Mouse (Mus musculus) small intestine, adult 2 months (tissue): ENCODE results near the gene Pde6h.

Experiments
- CTCF ChIP-seq: fragments of 200-500 bp; IDR thresholded peaks from 2 replicates; pipeline ENCODE4 v1.5.1; 2012; ENCODE audit warnings: low read depth, mild to moderate bottlenecking, control low read depth, inconsistent platforms, low read length, moderate library complexity, mixed read lengths; ENCODE audit not compliant: insufficient replicate concordance, insufficient read length; ENCODE audit errors: extremely low read depth
- POLR2A ChIP-seq: fragments of 200-500 bp; IDR thresholded peaks from 2 replicates; pipeline ENCODE4 v1.6.1; 2012; ENCODE audit warnings: low read depth, mild to moderate bottlenecking, control low read depth, inconsistent platforms, low read length, moderate library complexity

GRCm38 (mm10) chr6:136930677-136931076 lies 7.0 kb downstream of the Pde6h start:
- TF ChIP-seq POLR2A, result no peak
- TF ChIP-seq CTCF, result no peak
